Mouse (Mus musculus) ES-E14 (cell line): ENCODE measurements around the gene Nmnat2.

Source experiments
- CHD2 ChIP-seq: IDR thresholded peaks from 2 replicates; pipeline ENCODE4 v1.6.1; 2014; ENCODE audit warnings: mild to moderate bottlenecking, low read depth, low read length, inconsistent platforms
- HCFC1 ChIP-seq: IDR thresholded peaks from 2 replicates; pipeline ENCODE4 v1.6.1; 2012; ENCODE audit warnings: low read length, inconsistent platforms, borderline replicate concordance; ENCODE audit not compliant: insufficient read depth
- ZNF384 ChIP-seq: IDR thresholded peaks from 2 replicates; pipeline ENCODE4 v1.6.1; 2012; ENCODE audit warnings: low read depth, low read length, inconsistent platforms

- TF ChIP-seq ZNF384 (no peak), HCFC1 (no peak), CHD2 (no peak)
Measured at GRCm38 (mm10) chr1:153107866-153108265, 153.1 kb downstream of the Nmnat2 start.
